Mouse (Mus musculus) embryonic fibroblast, embryonic 13.5 days (primary cell): Measurements from ENCODE around the gene Zic1.

Experiments used
- CTCF ChIP-seq: IDR thresholded peaks from 2 replicates; pipeline ENCODE4 v1.5.1; 2011; ENCODE audit warnings: mild to moderate bottlenecking, control low read depth, low read length, moderate library complexity, borderline replicate concordance; ENCODE audit not compliant: insufficient read depth
- POLR2A ChIP-seq: IDR thresholded peaks from 2 replicates; pipeline ENCODE4 v1.6.1; 2011; ENCODE audit warnings: low read depth, mild to moderate bottlenecking, control low read depth, low read length, moderate library complexity

DNA sequence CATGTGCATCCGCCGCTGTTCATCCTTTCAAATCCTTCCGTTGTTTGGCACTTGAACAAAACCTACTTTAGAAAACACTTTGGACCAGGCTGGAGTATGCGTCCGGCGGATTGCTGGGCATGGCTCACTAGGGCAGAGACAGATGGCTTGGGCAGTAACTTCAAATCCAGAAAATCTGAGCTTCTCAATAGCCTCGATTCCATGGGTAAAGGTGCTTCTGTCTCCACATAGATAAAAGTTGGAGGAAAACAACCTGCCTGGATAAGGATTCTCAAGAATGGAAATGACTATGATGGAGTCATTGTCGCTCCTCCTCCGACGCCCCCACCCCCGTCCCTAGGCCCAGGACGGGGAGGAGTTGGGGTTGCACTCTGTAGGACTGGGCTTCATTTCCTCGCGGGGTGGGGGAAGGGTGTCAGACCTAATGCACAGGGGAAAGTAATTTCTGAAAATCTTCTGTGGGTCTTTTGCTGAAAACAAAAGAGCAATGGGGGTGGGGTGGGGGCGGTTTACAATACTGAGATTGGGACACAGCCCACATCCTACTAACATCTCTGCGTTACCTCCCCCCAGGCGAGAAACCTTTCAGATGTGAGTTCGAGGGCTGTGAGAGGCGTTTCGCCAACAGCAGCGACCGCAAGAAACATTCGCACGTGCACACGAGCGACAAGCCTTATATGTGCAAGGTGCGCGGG lies 18.0 kb upstream of the Zic1 start:
- TF ChIP-seq CTCF (no peak), POLR2A (no peak)
